Mouse (Mus musculus) testis, adult 10 weeks (tissue): ENCODE measurements around the gene Stab2. TPM values are rescaled to one million over a fixed set of nuclear protein-coding genes. Genes with fewer than 3 reads are reported as not detected.

Source experiments
- polyA plus RNA-seq: library from polyadenylated mRNA; stranded (reverse); fragments of 350-450 nt; fragmentation: Illumina TruSeq; extraction: RNeasy Lipid Tissue Mini Kit (QIAGEN cat#74804); gene quantifications from one replicate; pipeline ENCODE4 v1.2.3, GENCODE M21; 2014; ENCODE audit warnings: low read depth, low replicate concordance

Stab2 gene
- polyA plus RNA-seq, result 1.0 TPM

DNA sequence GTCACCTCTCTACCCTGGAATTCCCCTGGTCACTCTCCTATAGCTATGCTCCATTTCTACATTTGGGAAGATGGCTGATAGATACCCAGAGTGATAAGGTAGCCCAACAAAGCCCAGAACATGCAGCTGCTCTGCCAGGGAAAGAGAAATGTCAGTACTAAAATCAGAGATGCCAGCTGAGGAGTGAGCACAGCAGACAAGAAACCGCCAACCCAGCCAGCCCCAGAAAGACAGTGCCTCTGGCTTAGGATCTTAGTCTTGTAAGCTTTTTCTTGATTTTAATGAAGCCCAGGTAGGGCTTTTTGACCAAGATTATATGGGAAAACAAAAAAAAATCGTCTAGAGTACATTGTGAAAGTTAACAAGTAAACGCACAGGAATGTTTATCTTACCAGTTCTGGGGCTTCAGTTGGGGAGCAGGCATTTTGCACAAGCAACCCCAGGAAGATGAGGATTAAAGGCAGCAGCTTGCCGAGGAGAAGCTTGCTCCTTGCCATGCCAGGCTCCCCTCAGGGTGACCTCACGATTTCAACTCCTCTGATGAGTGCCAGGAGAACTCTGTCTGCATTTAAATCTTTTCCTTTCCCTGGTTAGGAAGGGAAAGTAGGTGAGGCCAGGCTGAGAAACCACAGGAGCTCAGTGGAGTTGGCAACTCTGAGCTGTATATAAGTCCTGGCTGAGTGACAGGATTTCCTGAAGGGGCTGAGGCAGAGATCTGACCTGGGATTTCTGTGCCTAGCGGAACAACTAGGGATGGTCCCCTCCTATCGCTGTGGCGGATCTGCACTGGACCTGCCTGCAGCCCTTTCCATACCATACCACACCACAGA lies at the start of gene Stab2:
Gene Stab2, minus strand, starts transcription at position 641 of the 830 bp plus-strand sequence.

Other genes starting within 250 kb of the Stab2 start
- 2.8 TPM for gene Gm49358, start 244.1 kb downstream of the Stab2 start, polyA plus RNA-seq
- 3.2 TPM for gene Nt5dc3, start 229.0 kb downstream of the Stab2 start, polyA plus RNA-seq
- gene 1700113H08Rik, start 50.0 kb upstream of the Stab2 start, polyA plus RNA-seq, result 132 TPM